Mouse (Mus musculus): ENCODE measurements around the gene Trpm6.

The Trpm6 gene

DNA sequence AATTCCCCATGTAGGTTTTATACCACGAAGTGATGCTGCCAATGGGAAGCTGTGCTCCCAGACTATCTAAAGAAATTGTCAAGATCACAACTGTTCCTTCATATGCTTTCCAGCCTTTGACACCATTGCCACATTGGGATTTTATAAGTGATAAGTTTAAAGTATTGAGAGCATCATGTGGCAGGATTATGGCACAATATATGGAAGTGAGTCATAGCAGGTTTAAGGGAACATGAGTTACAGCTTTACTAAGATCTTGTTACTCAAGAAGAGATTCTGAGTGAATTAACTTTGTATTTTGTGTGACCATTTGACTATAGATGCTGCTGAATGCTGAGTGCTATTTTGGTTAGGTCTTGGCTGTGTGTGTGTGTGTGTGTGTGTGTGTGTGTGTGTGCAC, 21.8 kb downstream of the Trpm6 start:
- DNase-seq (ENCODE audit: low read depth, low spot score), result no peak

GRCm38 (mm10) chr19:18772888-18773488, 23.2 kb downstream of the Trpm6 start:
- no peak for DNase-seq (ENCODE audit: low read depth, low spot score)

- no peak for DNase-seq (ENCODE audit: low read depth, low spot score)
These were observed 24.3 kb downstream of the Trpm6 start for GRCm38 (mm10) chr19:18774085-18774484.

DNA sequence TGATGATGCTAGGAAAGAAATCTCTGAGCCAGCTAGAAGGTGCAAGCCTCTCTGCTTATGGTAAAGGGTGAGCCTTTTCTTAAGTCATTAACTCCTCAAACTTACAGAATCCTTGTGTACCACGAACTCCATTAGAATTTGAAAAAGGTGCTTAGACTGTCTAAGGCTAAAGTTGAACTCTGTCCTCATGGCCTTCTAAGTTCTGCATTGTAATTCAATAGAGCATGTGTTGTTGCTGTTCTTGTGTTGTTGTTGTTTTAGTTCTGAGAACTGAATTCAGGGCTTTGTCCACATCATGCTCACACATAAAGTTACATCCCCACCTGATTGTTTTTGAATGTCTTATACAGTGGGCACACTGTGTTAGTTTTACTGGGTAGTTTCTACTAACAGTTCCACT, 49.9 kb downstream of the Trpm6 start:
- no peak for DNase-seq (ENCODE audit: low read depth, low spot score)

DNA sequence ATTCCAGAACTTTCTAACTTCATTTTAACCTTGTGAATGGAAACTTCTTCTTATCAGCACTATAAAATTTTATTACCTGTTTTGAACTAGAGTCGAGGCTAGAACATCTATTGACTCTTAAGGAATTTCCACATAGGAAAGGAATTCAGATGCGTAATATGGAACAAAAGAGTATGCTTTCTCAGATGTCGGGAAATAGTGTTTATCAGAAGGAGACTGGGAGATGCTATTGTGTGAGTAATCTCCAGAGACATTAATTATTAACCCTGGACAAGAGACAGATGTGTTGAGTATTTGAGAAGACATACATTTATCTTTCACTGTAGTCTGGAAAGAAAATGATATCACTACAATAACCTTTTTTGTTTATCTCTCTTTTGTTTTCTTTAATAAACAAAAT, 61.5 kb downstream of the Trpm6 start:
- no peak for DNase-seq (ENCODE audit: low read depth, low spot score)

DNA sequence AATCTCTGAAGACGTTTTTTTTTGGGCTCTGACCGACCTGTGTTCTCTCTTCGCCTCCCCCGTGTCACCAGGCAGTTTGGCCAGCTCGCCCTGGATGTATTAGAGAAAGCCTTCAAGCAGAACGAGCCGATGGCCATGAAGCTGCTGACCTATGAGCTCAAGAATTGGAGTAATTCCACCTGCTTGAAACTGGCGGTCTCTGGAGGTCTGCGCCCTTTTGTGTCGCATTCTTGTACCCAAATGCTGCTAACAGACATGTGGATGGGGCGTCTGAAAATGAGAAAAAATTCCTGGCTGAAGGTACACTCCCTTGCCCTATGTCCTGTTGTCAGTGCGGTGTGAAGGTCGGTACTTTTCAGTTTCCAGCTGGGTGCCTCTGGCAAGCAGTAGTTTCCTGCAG, 65.4 kb downstream of the Trpm6 start:
- DNase-seq (ENCODE audit: low read depth, low spot score), result no peak

DNA sequence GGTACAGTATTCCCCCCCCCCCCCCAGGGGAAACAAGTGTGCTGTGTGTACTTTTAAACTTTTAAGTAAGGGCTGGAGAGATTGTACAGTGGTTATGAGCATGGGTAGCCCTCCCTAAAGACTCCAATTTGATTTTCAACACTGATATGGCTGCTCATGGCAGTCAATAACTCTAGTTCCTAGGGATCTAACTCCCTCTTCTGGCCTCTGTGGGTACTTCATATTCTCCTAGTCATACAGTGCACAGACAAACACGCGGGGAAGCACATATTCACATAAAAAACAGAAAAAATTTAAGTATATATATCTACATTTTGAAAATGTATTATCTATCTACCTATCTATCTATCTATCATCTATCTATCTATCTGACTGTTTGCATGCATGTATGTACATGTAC, 67.6 kb downstream of the Trpm6 start:
- peak; percentile 7 for DNase-seq (ENCODE audit: low read depth, low spot score)

GRCm38 (mm10) chr19:18828601-18829000, 78.8 kb downstream of the Trpm6 start:
- DNase-seq (ENCODE audit: low read depth, low spot score), result no peak

- no peak for DNase-seq (ENCODE audit: low read depth, low spot score)
These were observed 81.4 kb downstream of the Trpm6 start for GRCm38 (mm10) chr19:18831196-18831595.

- DNase-seq (ENCODE audit: low read depth, low spot score), result peak; percentile 53
These were observed 85.2 kb downstream of the Trpm6 start for GRCm38 (mm10) chr19:18834971-18835370.

DNA sequence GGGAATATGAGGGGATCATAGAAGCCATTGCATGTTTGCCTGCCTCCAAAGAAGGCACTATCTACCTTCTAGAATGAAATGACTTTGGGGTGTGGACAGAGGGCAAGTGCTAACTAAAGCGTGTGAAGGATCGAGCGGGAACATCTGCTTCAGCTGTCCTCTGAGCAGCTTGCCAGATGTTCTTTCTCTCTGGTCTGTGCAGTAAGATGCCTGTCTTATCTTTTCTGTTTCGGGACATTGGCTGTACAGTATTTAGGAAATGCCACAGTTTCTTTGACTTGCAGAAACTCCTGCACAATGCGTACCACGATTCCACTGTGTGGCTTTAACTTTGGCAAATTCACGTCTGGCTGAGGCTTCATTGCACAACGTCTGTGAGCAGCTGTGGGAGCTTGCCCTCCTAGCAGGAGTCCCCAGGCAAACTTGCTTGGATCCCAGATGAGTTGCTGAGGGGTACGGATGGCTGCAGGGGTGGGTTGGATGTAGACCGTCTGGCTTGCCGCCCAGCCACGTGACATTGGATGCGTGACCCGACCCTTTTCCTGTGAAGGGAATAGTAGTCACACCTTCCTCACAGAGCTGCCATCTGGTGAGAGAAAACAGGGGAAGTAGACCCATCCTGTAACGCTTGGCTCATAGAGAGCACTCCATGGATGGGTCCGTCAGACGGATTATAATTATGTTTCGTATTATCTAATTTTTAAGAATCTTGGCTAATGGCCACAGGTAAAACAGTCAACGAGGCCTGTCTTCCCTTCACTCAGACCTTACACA, 92.2 kb downstream of the Trpm6 start:
- no peak for DNase-seq (ENCODE audit: low read depth, low spot score)

GRCm38 (mm10) chr19:18842626-18843025, 92.8 kb downstream of the Trpm6 start:
- DNase-seq (ENCODE audit: low read depth, low spot score), result no peak

DNA sequence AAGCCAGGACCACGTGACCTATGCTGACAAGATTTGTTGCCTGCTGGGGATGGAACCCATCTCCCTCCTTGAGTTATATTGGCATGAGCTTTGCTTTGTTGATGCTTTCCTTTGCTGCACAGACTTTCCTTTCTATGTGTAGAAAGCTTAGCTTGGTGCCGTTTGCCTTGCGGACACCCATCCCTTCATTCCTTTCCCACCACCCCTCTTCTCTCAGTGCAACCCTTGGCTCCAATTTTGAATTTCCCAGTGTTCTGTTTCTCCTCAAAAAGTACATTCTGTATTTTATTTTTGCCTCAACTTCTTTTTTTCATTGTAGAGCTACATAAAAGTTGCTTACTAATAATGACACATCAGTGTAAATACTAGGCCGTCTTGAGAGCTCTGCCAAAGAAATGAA, 96.6 kb downstream of the Trpm6 start:
- DNase-seq (ENCODE audit: low read depth, low spot score), result no peak

GRCm38 (mm10) chr19:18868311-18868710, 118.5 kb downstream of the Trpm6 start:
- peak; percentile 7 for DNase-seq (ENCODE audit: low read depth, low spot score)

- no peak for DNase-seq (ENCODE audit: low read depth, low spot score)
These were observed 123.2 kb downstream of the Trpm6 start for GRCm38 (mm10) chr19:18872792-18873569.

DNA sequence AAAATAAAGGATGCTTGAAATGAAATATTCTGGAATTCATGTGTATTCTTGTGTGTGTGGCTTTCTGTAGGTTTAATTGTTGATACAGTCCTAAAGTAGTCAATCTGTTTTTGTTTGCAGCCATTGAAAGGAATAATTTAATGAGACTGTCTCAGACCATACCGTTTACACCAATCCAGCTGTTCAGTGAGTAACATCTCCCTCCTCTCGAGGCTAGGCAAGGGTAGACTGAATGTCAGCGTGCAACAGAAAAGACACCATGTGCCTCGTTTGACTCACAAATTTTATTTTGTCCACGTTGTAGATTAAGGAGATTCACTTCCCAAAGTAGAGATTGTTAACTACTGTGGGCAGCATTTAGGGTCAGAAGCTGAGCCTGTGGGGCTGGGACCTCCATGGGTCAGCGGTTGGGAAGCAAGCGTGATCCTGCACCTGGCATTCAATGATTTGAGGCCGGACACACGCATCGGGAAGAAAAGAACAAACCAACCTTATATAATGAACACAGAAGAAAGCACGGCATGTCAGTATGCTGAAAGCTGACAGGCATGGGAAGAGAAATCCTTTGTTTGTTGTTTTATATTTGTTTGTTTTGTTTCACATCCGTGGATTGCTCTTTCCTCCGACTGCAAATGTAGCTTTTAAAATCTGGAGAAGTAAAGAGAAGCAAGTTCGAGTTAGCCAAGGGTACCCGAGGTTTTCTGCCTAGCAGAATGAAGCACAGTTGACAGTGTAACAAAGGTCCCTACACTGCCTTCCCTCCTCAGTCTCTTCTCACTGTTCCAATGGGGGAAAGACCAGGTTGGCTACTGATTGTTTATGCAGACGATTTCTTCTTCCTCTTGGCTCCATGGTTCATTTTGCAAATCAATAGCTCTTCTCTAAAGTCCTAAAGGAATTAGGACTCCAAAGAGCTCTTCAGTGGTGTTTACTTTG, 124.2 kb downstream of the Trpm6 start:
- DNase-seq (ENCODE audit: low read depth, low spot score), result no peak

DNA sequence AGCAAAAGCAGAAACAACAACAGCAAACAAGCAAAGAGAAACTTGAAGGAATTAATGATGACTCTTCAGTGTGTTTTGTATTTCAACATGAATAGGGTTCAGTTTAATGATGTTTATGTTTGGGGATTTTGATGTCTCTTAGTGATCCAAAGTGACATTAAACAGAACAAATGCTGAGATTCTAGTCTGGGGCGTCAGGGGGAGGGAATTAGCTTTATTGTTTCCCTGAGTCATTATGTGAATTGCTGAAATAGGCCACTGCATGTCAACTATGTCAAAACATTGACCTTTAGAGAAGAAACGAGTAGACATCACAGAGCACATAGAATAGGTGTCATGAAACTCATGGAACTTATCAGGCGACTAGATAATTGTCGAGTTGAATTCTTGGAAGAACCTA, 129.5 kb downstream of the Trpm6 start:
- DNase-seq (ENCODE audit: low read depth, low spot score), result no peak

DNA sequence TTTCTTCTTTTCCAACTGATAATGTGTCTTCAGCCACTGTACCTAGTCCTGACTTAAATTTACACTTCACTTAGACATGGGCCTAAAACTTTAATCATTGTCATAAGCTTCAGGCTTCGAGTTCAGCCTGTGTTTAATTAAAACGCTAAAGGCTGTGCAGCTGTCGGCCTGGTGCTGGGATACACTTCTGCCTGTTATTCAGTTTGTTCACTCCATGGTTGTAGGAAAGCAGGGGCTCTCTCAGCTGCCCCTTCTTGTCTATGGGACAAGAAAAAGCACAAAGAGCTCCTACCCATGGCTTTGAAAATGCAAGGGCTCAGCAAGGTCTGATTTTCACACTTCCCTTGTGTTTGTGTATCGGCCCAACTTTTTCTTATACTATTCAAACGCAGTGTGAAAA, 131.4 kb downstream of the Trpm6 start:
- DNase-seq (ENCODE audit: low read depth, low spot score), result no peak

DNA sequence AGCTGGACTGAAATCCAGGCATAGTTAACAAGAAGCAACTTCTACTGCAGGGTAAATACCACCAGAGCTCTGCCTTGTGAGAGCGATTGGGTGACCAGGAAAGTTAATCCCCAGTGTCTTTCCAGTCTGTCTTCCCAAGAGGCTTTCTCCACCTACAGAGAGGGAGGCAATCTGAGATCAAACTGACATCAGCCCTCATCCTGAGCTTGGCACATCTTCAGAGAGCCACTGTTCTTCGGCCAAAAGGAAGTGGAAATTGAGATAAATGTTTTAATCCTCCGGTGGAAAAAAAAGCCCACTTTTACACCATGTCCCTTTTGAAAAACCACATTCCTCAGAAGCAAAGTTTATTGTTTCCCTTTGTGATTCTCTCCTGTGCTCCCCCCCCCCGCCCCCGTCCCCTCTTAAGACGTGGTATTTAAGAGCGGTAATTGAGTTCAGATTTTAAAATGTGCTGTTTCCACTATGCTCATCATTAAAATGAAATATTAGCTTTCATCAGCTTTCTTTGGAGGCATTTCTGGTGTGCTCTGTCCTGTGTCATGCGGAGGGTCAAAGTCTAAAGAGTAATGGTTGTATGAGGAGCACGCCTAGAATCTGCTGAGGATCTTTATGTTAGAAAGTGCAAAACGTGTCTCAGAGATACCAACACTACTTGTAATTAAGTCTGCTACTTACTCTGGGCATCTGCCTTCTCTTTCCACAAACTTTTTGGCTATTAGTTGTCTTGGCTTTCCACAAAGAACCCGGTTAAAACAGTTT, 138.0 kb downstream of the Trpm6 start:
- no peak for DNase-seq (ENCODE audit: low read depth, low spot score)

- DNase-seq (ENCODE audit: low read depth, low spot score), result no peak
These were observed 138.8 kb downstream of the Trpm6 start for GRCm38 (mm10) chr19:18888491-18889116.

Measured in A20 (cell line).